Mouse (Mus musculus) erythroblast, embryonic 14.5 days (primary cell): ENCODE data around the gene Hist1h2bh.
"Not testable (repeated sequence)": the region's sequence is repeated elsewhere in the genome, so short reads cannot be mapped to it uniquely, and the experiment has no call there.

ENCODE experiments used
- GATA1 ChIP-seq: IDR thresholded peaks from 2 replicates; pipeline ENCODE4 v1.6.1; 2012; ENCODE audit warnings: low read length, inconsistent platforms, mixed read lengths
- TAL1 ChIP-seq: IDR thresholded peaks from 3 replicates; pipeline ENCODE4 v1.6.1; 2012; ENCODE audit warnings: low read length, inconsistent platforms, mixed read lengths

GRCm38 (mm10) chr13:23574546-23575170 lies 31.5 kb upstream of the Hist1h2bh start:
- TF ChIP-seq TAL1, GATA1: not testable (repeated sequence)
